Mouse (Mus musculus) heart, embryonic 15.5 days (tissue): Measurements from ENCODE around the gene Ptma. TPM values are rescaled to one million over a fixed set of nuclear protein-coding genes. Genes with fewer than 3 reads are reported as not detected.
"Not testable (repeated sequence)": the region's sequence is repeated elsewhere in the genome, so short reads cannot be mapped to it uniquely, and the experiment has no call there.

ENCODE experiments used
- ATAC-seq: fragments of 200-750 bp; cut with Nextera tagmentation; replicated peaks from 2 replicates; pipeline ENCODE4 v1.8.0; 2017; ENCODE audit warnings: low read depth, moderate TSS enrichment; ENCODE audit not compliant: insufficient number of reproducible peaks, insufficient read depth, low FRiP score
- H3K27ac ChIP-seq: fragments of 300-500 bp; sonication (generic); 2 replicates; pipeline ENCODE4 v1.5.1; 2015; ENCODE audit warnings: mild to moderate bottlenecking, inconsistent platforms
- H3K27me3 ChIP-seq: fragments of 300-500 bp; sonication (generic); 2 replicates; pipeline ENCODE4 v1.6.1; 2015; ENCODE audit warnings: inconsistent platforms
- H3K36me3 ChIP-seq: fragments of 300-500 bp; sonication (generic); 2 replicates; pipeline ENCODE4 v1.6.1; 2015; ENCODE audit warnings: mild to moderate bottlenecking, inconsistent platforms
- H3K4me1 ChIP-seq: fragments of 300-500 bp; sonication (generic); replicated peaks from 2 replicates; pipeline ENCODE4 v1.6.1; 2015; ENCODE audit warnings: inconsistent platforms
- H3K4me2 ChIP-seq: fragments of 300-500 bp; sonication (generic); 2 replicates; pipeline ENCODE4 v1.6.1; 2015; ENCODE audit warnings: inconsistent platforms, mild to moderate bottlenecking, moderate library complexity
- H3K4me3 ChIP-seq: fragments of 300-500 bp; sonication (generic); 2 replicates; pipeline ENCODE4 v1.5.1; 2015; ENCODE audit warnings: mild to moderate bottlenecking, inconsistent platforms
- H3K9ac ChIP-seq: fragments of 300-500 bp; sonication (generic); 2 replicates; pipeline ENCODE4 v1.6.1; 2015; ENCODE audit warnings: mild to moderate bottlenecking, inconsistent platforms
- H3K9me3 ChIP-seq: fragments of 300-500 bp; sonication (generic); replicated peaks from 2 replicates; pipeline ENCODE4 v1.6.1; 2016; ENCODE audit warnings: inconsistent platforms
- WGBS: fragments of 180-500 bp; shearing (Covaris S2); methylation state at CpG from one replicate; pipeline ENCODE4 v1.1.7; 2015; ENCODE audit warnings: mixed read lengths; 5-methylcytosine and 5-hydroxymethylcytosine counted together
- polyA plus RNA-seq: library from polyadenylated mRNA; unstranded; fragments of >200 nt; fragmentation: Nextera tagmentation; extraction: Ambion mirVana; gene quantifications from 2 replicates; pipeline ENCODE4 v1.2.1, GENCODE M21; 2015

Ptma gene
- 791 and 881 TPM in 2 replicates for polyA plus RNA-seq

GRCm38 (mm10) chr1:86526116-86526788, at the start of gene Ptma:
Ptma (plus strand) TSS chr1:86526726.
- peaks cover 49% of the 10 kb centered on the region for H3K4me1 ChIP-seq
- WGBS = under 1% methylated on average over 56 of the region's 63 CpGs

GRCm38 (mm10) chr1:86477738-86478285, 48.7 kb upstream of the Ptma start:
- H3K4me2 ChIP-seq = no peak overlapping the region
- H3K27ac ChIP-seq = no peak overlapping the region
- no peaks in the 10 kb centered on the region for H3K36me3 ChIP-seq
- WGBS = 88% methylated on average over 5 of the region's 5 CpGs
- H3K9ac ChIP-seq = no peak overlapping the region
- ATAC-seq = no peak
- no peak overlapping the region for H3K4me3 ChIP-seq
- H3K4me1 ChIP-seq = peaks cover 11% of the 10 kb centered on the region
- H3K9me3 ChIP-seq = no peaks in the 10 kb centered on the region
- no peaks in the 10 kb centered on the region for H3K27me3 ChIP-seq

More at GRCm38 (mm10) chr1:86526116-86526788, at the start of gene Ptma:
- Histone ChIP-seq H3K4me3 (peak within 1 kb of the TSS; percentile 91), H3K4me2 (peak within 1 kb of the TSS; percentile 86), H3K27ac (peak within 1 kb of the TSS; percentile 99), H3K9me3 (no peaks in the 10 kb centered on the region), H3K36me3 (peaks cover 18% of the 10 kb centered on the region), H3K9ac (peak within 1 kb of the TSS; percentile 96), H3K27me3 (no peaks in the 10 kb centered on the region)
- ATAC-seq = peak; percentile 92

- H3K27me3 ChIP-seq = no peaks in the 10 kb centered on the region
- no peak overlapping the region for H3K4me2 ChIP-seq
- WGBS = 68% methylated on average over 8 of the region's 8 CpGs
- H3K4me1 ChIP-seq = peaks cover 5% of the 10 kb centered on the region; the same call in 1 of the 2 replicates
- H3K27ac ChIP-seq = no peak overlapping the region
- no peak overlapping the region for H3K9ac ChIP-seq
- ATAC-seq = no peak
- no peaks in the 10 kb centered on the region for H3K36me3 ChIP-seq
- no peaks in the 10 kb centered on the region for H3K9me3 ChIP-seq
- no peak overlapping the region for H3K4me3 ChIP-seq
These were observed 47.3 kb upstream of the Ptma start for GRCm38 (mm10) chr1:86479099-86479825.

- H3K4me3 ChIP-seq = no peak overlapping the region
- H3K4me2 ChIP-seq = no peak overlapping the region
- no peak overlapping the region for H3K9ac ChIP-seq
- ATAC-seq = no peak
- no peaks in the 10 kb centered on the region for H3K9me3 ChIP-seq
- no peak overlapping the region for H3K27ac ChIP-seq
- peaks cover 5% of the 10 kb centered on the region; the same call in 1 of the 2 replicates for H3K4me1 ChIP-seq
- no peaks in the 10 kb centered on the region for H3K36me3 ChIP-seq
- WGBS = 87% methylated on average over 6 of the region's 6 CpGs
- H3K27me3 ChIP-seq = no peaks in the 10 kb centered on the region
These were observed 46.2 kb upstream of the Ptma start for GRCm38 (mm10) chr1:86480288-86480687.

GRCm38 (mm10) chr1:86480735-86481447, 45.6 kb upstream of the Ptma start:
- no peak overlapping the region for H3K9ac ChIP-seq
- no peak overlapping the region for H3K27ac ChIP-seq
- H3K27me3 ChIP-seq = no peaks in the 10 kb centered on the region
- no peaks in the 10 kb centered on the region for H3K36me3 ChIP-seq
- WGBS = 78% methylated on average over 8 of the region's 8 CpGs
- ATAC-seq = no peak
- H3K4me3 ChIP-seq = no peak overlapping the region
- H3K4me1 ChIP-seq = peaks cover 5% of the 10 kb centered on the region; the same call in 1 of the 2 replicates
- no peaks in the 10 kb centered on the region for H3K9me3 ChIP-seq
- H3K4me2 ChIP-seq = no peak overlapping the region

GRCm38 (mm10) chr1:86481468-86481867, 45.1 kb upstream of the Ptma start:
- H3K27ac ChIP-seq = no peak overlapping the region
- 65% methylated on average over 7 of the region's 7 CpGs for WGBS
- ATAC-seq = no peak

GRCm38 (mm10) chr1:86482288-86482687, 44.2 kb upstream of the Ptma start:
- Histone ChIP-seq H3K9me3 (no peaks in the 10 kb centered on the region), H3K27me3 (no peaks in the 10 kb centered on the region), H3K4me1 (peaks cover 10% of the 10 kb centered on the region; the same call in 1 of the 2 replicates), H3K36me3 (no peaks in the 10 kb centered on the region), H3K9ac (no peak overlapping the region), H3K4me3 (no peak overlapping the region), H3K27ac (no peak overlapping the region), H3K4me2 (no peak overlapping the region)
- no peak for ATAC-seq
- 86% methylated on average over 11 of the region's 11 CpGs for WGBS

More at GRCm38 (mm10) chr1:86481468-86481867, 45.1 kb upstream of the Ptma start:
- Histone ChIP-seq H3K9ac (no peak overlapping the region), H3K27me3 (no peaks in the 10 kb centered on the region), H3K4me3 (no peak overlapping the region), H3K4me2 (no peak overlapping the region), H3K36me3 (no peaks in the 10 kb centered on the region), H3K9me3 (no peaks in the 10 kb centered on the region), H3K4me1 (peaks cover 5% of the 10 kb centered on the region; the same call in 1 of the 2 replicates)

- ATAC-seq = no peak
- no peaks in the 10 kb centered on the region for H3K36me3 ChIP-seq
- no peak overlapping the region for H3K9ac ChIP-seq
- WGBS = 45% methylated on average over 1 of the region's 1 CpGs
- no peaks in the 10 kb centered on the region for H3K27me3 ChIP-seq
- H3K27ac ChIP-seq = no peak overlapping the region
- peaks cover 10% of the 10 kb centered on the region; the same call in 1 of the 2 replicates for H3K4me1 ChIP-seq
- no peak overlapping the region for H3K4me3 ChIP-seq
- H3K4me2 ChIP-seq = no peak overlapping the region
- H3K9me3 ChIP-seq = no peaks in the 10 kb centered on the region
These were observed 43.8 kb upstream of the Ptma start for GRCm38 (mm10) chr1:86482761-86483160.

- WGBS = 97% methylated on average over 1 of the region's 1 CpGs
- no peaks in the 10 kb centered on the region for H3K36me3 ChIP-seq
- H3K27me3 ChIP-seq = no peaks in the 10 kb centered on the region
- ATAC-seq = no peak
- H3K9ac ChIP-seq = no peak overlapping the region
- H3K4me3 ChIP-seq = no peak overlapping the region
- no peak overlapping the region for H3K27ac ChIP-seq
- peaks cover 13% of the 10 kb centered on the region for H3K4me1 ChIP-seq
- no peak overlapping the region for H3K4me2 ChIP-seq
- no peaks in the 10 kb centered on the region for H3K9me3 ChIP-seq
These were observed 41.2 kb upstream of the Ptma start for GRCm38 (mm10) chr1:86485346-86485745.

GRCm38 (mm10) chr1:86485858-86486257, 40.7 kb upstream of the Ptma start:
- peaks cover 16% of the 10 kb centered on the region for H3K4me1 ChIP-seq
- not testable (repeated sequence) for H3K36me3 ChIP-seq, ATAC-seq, H3K9ac ChIP-seq, H3K27ac ChIP-seq, H3K9me3 ChIP-seq, H3K27me3 ChIP-seq, H3K4me3 ChIP-seq, H3K4me2 ChIP-seq
- WGBS = 99% methylated on average over 6 of the region's 6 CpGs
